Mouse (Mus musculus): Measurements from ENCODE around the gene Rtel1. TPM values are rescaled to one million over a fixed set of nuclear protein-coding genes. Genes with fewer than 3 reads are reported as not detected.

Rtel1 gene
- polyA plus RNA-seq, 1 experiment from 2014 or later = 40.6 TPM

DNA sequence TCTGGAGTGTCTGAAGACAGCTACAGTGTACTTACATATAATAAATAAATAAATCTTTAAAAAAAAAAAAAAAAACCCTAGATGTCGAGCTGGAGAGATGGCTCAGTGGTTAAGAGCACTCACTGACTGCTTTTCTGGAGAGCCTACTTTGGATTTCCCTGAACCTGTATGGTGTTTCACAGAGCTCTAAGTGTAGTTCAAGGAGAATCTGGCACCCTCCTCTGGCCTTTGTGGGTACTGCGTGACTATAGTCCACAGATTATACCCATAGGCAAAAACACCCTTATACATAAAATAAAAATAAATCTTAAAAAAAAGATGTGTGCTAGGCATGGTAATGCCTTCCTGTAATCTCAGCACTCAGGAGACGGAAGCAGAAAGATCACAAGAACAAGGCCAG lies 14.5 kb downstream of the Rtel1 start:
- WGBS = 60% methylated on average over 3 of the region's 3 CpGs
- no peak overlapping the region for H3K4me3 ChIP-seq (replicated peaks)
- no peak overlapping the region for H3K27ac ChIP-seq
- no peaks in the 10 kb centered on the region for H3K4me1 ChIP-seq (replicated peaks)
- no peaks in the 10 kb centered on the region for H3K27me3 ChIP-seq
- peaks cover 70% of the 10 kb centered on the region for H3K36me3 ChIP-seq
- peak; percentile 71; the same call in 1 of the 2 replicates for ATAC-seq
- H3K9me3 ChIP-seq = no peaks in the 10 kb centered on the region
- H3K4me2 ChIP-seq (replicated peaks) = no peak overlapping the region
- no peak overlapping the region for H3K9ac ChIP-seq (replicated peaks)

- no peaks in the 10 kb centered on the region for H3K27me3 ChIP-seq
- no peaks in the 10 kb centered on the region for H3K9me3 ChIP-seq
- H3K4me3 ChIP-seq (replicated peaks) = no peak overlapping the region
- no peak overlapping the region for H3K9ac ChIP-seq (replicated peaks)
- H3K27ac ChIP-seq = no peak overlapping the region
- no peak for ATAC-seq
- H3K4me1 ChIP-seq (replicated peaks) = no peaks in the 10 kb centered on the region
- peaks cover 76% of the 10 kb centered on the region for H3K36me3 ChIP-seq
- no peak overlapping the region for H3K4me2 ChIP-seq (replicated peaks)
- WGBS = 85% methylated on average over 4 of the region's 4 CpGs
These were observed 20.9 kb downstream of the Rtel1 start for GRCm38 (mm10) chr2:181340426-181340825.

GRCm38 (mm10) chr2:181342766-181343165 lies 23.2 kb downstream of the Rtel1 start:
- no peak overlapping the region for H3K9ac ChIP-seq (replicated peaks)
- 94% methylated on average over 6 of the region's 6 CpGs for WGBS
- no peak overlapping the region for H3K27ac ChIP-seq
- no peaks in the 10 kb centered on the region for H3K27me3 ChIP-seq
- peaks cover 78% of the 10 kb centered on the region for H3K36me3 ChIP-seq
- ATAC-seq = no peak
- H3K4me3 ChIP-seq (replicated peaks) = no peak overlapping the region
- H3K4me1 ChIP-seq (replicated peaks) = no peaks in the 10 kb centered on the region
- H3K4me2 ChIP-seq (replicated peaks) = no peak overlapping the region
- H3K9me3 ChIP-seq = no peaks in the 10 kb centered on the region

- peaks cover 100% of the 10 kb centered on the region for H3K36me3 ChIP-seq
- 84% methylated on average over 3 of the region's 3 CpGs for WGBS
These were observed 37.2 kb downstream of the Rtel1 start for GRCm38 (mm10) chr2:181356780-181357179.

DNA sequence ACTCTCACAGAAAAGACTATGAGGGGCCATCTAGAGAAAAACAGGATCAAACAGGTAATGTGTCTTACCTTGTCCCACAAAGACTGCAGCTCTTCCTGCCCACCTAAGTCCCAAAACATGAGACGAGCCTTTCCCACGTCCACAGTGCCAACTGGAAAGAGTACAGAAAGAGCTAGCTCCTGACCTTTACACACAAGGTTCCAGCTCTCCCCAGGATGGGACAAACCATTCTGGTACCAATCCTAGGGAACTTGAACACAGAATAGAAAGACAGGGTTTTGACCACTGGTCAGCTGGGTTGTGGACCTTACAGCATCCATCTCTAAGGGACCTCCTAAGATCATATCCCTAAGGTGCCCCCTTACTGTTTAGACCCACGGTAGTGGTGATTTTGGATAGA lies 44.4 kb downstream of the Rtel1 start:
- Histone ChIP-seq H3K4me3 (replicated peaks) (peak overlapping the region; percentile 95), H3K4me2 (replicated peaks) (peak overlapping the region; percentile 98), H3K27me3 (no peaks in the 10 kb centered on the region), H3K9ac (replicated peaks) (peak overlapping the region; percentile 95), H3K9me3 (no peaks in the 10 kb centered on the region), H3K36me3 (peaks cover 43% of the 10 kb centered on the region), H3K4me1 (replicated peaks) (peaks cover 37% of the 10 kb centered on the region), H3K27ac (no peak overlapping the region)
- no peak for ATAC-seq
- WGBS = 90% methylated on average over 3 of the region's 3 CpGs

More at GRCm38 (mm10) chr2:181356780-181357179, 37.2 kb downstream of the Rtel1 start:
- no peak for ATAC-seq
- Histone ChIP-seq H3K27ac (no peak overlapping the region), H3K4me3 (replicated peaks) (no peak overlapping the region), H3K9me3 (no peaks in the 10 kb centered on the region), H3K27me3 (no peaks in the 10 kb centered on the region), H3K9ac (replicated peaks) (no peak overlapping the region), H3K4me1 (replicated peaks) (no peaks in the 10 kb centered on the region), H3K4me2 (replicated peaks) (no peak overlapping the region)

DNA sequence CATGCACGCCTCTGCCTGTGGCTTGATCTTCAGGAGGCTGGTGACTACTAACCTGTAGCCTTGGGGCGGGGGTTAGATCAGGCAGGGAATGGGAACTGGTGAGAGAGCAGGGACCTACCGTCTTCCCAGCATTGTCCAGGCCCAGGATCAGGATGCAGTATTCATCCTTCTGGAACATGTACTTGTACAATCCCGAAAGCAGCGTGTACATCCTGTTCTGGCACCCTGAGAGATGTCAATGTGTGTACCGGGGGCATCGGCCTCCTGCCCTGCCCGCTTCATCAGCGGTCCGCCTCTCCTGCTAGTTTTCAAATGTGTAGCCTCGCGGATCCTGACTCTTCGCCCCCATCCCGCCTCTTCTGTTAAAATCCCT lies 44.9 kb downstream of the Rtel1 start:
- Histone ChIP-seq H3K4me2 (replicated peaks) (peak overlapping the region; percentile 98), H3K27ac (peak overlapping the region; percentile 85), H3K9me3 (no peaks in the 10 kb centered on the region), H3K36me3 (peaks cover 43% of the 10 kb centered on the region), H3K9ac (replicated peaks) (peak overlapping the region; percentile 95), H3K4me3 (replicated peaks) (peak overlapping the region; percentile 95), H3K27me3 (no peaks in the 10 kb centered on the region), H3K4me1 (replicated peaks) (peaks cover 42% of the 10 kb centered on the region)
- WGBS = 9% methylated on average over 14 of the region's 14 CpGs
- peak; percentile 9; the same call in 1 of the 2 replicates for ATAC-seq

DNA sequence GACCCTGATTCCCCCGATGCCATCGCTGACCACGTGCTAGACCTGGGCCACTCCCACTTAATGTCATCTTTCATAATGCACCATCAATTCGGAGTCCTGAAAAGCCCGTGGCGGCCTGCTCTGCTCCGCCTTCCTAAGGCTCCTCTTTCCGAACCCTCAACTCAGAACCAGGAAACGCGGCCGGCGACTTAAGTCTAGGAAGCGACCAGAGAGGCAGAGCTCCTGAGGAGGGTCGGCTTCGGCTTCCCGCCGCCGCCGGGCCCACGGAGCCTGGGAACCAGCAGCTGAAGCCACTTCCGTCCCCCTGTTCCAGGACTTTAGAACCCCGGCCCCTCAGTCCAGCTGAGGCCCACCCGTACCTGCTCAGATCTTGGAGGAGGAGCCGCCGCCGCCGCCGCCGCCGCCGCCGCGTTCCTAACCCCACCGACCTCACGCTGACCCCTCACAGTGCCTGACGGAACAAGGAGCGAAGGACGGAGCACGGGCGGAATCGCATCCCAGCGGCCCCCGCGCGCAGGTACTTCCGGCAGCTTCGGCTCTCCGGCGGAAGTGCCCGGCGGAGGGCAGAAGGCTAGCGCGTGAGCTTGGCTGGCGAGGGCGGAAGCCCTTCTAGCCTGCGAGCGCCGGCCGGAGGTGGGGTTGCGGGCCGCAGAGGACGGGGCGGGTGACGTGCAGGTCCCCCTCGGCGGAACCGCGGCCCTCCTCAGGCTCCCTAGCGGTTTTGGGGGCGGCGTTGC lies 45.5 kb downstream of the Rtel1 start, which contains the start of the genes Zgpat and Arfrp1:
Gene Zgpat, plus strand, starts transcription at position 69 of the 737 bp plus-strand sequence.
Gene Arfrp1, minus strand, starts transcription at position 545 of the 737 bp plus-strand sequence.
- Histone ChIP-seq H3K9me3 (no peaks in the 10 kb centered on the region), H3K27me3 (no peaks in the 10 kb centered on the region), H3K4me3 (replicated peaks) (peak within 1 kb of the TSS; percentile 95), H3K9ac (replicated peaks) (peak within 1 kb of the TSS; percentile 95), H3K4me1 (replicated peaks) (peaks cover 46% of the 10 kb centered on the region), H3K4me2 (replicated peaks) (peak within 1 kb of the TSS; percentile 98), H3K36me3 (peaks cover 41% of the 10 kb centered on the region), H3K27ac (peak within 1 kb of the TSS; percentile 85)
- peak; percentile 93 for ATAC-seq
- under 1% methylated on average over 71 of the region's 71 CpGs for WGBS

- peak; percentile 82 for ATAC-seq
- Histone ChIP-seq H3K36me3 (peaks cover 41% of the 10 kb centered on the region), H3K4me2 (replicated peaks) (peak overlapping the region; percentile 98), H3K27me3 (no peaks in the 10 kb centered on the region), H3K9ac (replicated peaks) (peak overlapping the region; percentile 95), H3K4me3 (replicated peaks) (peak overlapping the region; percentile 95), H3K27ac (peak overlapping the region; percentile 85), H3K4me1 (replicated peaks) (peaks cover 48% of the 10 kb centered on the region), H3K9me3 (no peaks in the 10 kb centered on the region)
- 0% methylated on average over 20 of the region's 20 CpGs for WGBS
These were observed 46.1 kb downstream of the Rtel1 start for GRCm38 (mm10) chr2:181365655-181366075.

- 99% methylated on average over 5 of the region's 5 CpGs for whole genome bisulfite sequencing
These were observed 50.5 kb downstream of the Rtel1 start for GRCm38 (mm10) chr2:181370001-181370400.

GRCm38 (mm10) chr2:181375787-181376186 lies 56.2 kb downstream of the Rtel1 start:
- no peak overlapping the region for H3K9ac ChIP-seq (replicated peaks)
- H3K9me3 ChIP-seq = no peaks in the 10 kb centered on the region
- H3K27me3 ChIP-seq = no peaks in the 10 kb centered on the region
- ATAC-seq = no peak
- H3K4me3 ChIP-seq (replicated peaks) = no peak overlapping the region
- H3K27ac ChIP-seq = no peak overlapping the region
- 92% methylated on average over 2 of the region's 2 CpGs for WGBS
- peaks cover 39% of the 10 kb centered on the region for H3K36me3 ChIP-seq
- H3K4me1 ChIP-seq (replicated peaks) = no peaks in the 10 kb centered on the region
- no peak overlapping the region for H3K4me2 ChIP-seq (replicated peaks)

More at GRCm38 (mm10) chr2:181370001-181370400, 50.5 kb downstream of the Rtel1 start:
- Histone ChIP-seq H3K27me3 (no peaks in the 10 kb centered on the region), H3K27ac (no peak overlapping the region), H3K4me2 (replicated peaks) (no peak overlapping the region), H3K4me3 (replicated peaks) (no peak overlapping the region), H3K9ac (replicated peaks) (no peak overlapping the region), H3K9me3 (no peaks in the 10 kb centered on the region), H3K36me3 (peaks cover 26% of the 10 kb centered on the region), H3K4me1 (replicated peaks) (peaks cover 40% of the 10 kb centered on the region)
- ATAC-seq = no peak

DNA sequence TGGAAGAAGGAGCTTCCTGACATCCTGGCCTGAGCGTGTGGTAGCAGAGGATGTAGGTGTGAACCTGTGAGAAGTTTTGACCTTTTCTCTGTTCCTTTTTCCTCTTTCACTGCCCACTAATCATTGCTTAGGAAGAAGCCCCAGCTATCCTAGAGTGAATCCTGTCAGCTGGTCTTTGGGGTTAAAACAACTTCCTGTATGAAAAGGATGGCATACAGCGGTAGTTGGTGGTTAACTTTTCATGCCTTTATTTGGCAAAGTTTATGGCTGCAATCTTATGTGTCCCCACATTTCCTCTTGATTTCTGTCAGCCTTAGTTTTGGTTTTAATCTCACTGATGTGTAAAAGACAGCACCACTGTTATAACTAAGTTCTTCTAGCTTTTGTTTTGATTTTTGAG lies 57.7 kb downstream of the Rtel1 start:
- no peak for ATAC-seq
- Histone ChIP-seq H3K4me1 (replicated peaks) (no peaks in the 10 kb centered on the region), H3K36me3 (peaks cover 44% of the 10 kb centered on the region), H3K4me2 (replicated peaks) (no peak overlapping the region), H3K9me3 (no peaks in the 10 kb centered on the region), H3K9ac (replicated peaks) (no peak overlapping the region), H3K27ac (no peak overlapping the region), H3K4me3 (replicated peaks) (no peak overlapping the region), H3K27me3 (no peaks in the 10 kb centered on the region)
- 91% methylated on average over 2 of the region's 2 CpGs for WGBS

GRCm38 (mm10) chr2:181378701-181379100 lies 59.2 kb downstream of the Rtel1 start:
- Histone ChIP-seq H3K4me1 (replicated peaks) (no peaks in the 10 kb centered on the region), H3K4me2 (replicated peaks) (no peak overlapping the region), H3K9ac (replicated peaks) (no peak overlapping the region), H3K27ac (no peak overlapping the region), H3K9me3 (no peaks in the 10 kb centered on the region), H3K36me3 (peaks cover 59% of the 10 kb centered on the region), H3K4me3 (replicated peaks) (no peak overlapping the region), H3K27me3 (no peaks in the 10 kb centered on the region)
- 96% methylated on average over 5 of the region's 5 CpGs for WGBS
- no peak for ATAC-seq
